Mouse (Mus musculus): ENCODE measurements around the gene Slc35b3.

The Slc35b3 gene

DNA sequence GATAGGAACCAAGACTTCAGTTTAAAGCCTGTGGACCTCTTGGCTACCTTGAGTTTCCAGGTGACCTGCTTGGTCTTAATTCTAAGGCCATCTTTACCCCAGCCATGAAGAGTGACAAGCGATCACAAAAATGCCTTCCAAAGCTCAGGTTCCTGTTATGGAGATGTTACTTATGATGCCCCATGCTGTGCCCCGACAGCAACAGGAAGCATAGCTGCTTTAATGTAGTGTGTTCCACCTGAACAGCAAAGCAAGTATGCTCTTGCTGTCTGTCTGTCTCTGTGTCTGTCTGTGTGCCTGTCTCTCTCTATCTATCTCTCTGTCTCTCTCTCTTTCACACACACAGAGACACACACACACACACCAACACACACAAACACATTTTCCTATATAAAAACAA, 22.2 kb downstream of the Slc35b3 start:
- DNase-seq (ENCODE audit: low spot score in 2 of 2): no peak

DNA sequence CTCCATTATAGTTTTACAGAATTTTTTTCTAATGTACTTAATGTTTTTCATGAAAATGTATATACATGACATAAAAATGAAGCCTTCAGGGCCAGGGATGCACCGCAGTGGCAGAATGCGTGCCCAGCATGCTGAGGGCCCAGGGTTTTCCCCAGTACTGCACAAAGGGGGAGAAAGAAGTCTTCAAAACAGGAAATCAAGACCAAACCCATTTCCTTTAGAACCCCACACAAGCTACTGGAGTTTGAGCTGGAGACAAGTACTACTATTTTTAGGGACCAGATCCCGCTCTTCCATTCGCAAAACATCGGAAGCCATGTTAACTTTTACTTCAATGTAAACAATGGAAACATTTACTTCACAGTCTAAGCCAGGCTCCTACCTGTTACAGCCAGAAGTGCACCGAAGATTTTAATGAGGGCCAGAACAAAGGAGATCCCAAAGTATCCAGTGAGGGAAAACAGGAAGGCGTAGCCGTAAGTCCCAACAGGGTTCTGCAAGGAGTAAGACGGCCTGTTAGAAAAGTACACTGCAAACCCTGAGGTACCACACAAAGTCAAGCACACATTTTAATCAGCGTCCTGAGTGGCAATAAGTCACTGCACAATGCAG, 23.7 kb downstream of the Slc35b3 start:
- no peak for DNase-seq (ENCODE audit: low spot score in 2 of 2)

DNA sequence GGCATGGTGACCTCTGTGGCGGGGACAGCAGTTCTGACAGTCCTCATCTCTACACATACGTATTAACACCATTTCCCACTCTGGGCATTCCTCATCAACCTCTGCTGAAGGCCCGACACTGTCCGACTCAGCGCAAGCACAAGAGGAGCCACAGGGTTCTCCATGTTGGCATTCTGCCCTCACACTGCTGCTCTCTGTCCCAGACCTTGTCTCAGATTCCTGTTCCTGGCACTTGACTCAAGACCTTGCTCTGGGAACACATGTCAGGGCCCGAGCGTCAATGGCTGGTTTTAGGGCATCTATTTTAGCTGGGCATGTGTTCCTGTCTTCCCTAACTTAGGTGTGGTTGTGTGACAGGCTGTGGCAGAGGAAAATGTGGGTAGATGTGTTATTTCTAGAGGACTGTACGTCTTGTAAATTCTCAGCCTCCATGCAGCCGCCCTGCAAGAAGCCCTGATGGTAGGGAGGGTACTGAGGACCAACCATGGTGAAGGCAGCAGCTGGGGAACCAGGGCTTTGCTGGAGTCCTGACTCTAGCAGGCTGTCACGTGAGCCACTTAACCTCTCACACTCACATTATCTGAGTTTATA, 24.7 kb downstream of the Slc35b3 start:
- DNase-seq (ENCODE audit: low spot score in 2 of 2): no peak

DNA sequence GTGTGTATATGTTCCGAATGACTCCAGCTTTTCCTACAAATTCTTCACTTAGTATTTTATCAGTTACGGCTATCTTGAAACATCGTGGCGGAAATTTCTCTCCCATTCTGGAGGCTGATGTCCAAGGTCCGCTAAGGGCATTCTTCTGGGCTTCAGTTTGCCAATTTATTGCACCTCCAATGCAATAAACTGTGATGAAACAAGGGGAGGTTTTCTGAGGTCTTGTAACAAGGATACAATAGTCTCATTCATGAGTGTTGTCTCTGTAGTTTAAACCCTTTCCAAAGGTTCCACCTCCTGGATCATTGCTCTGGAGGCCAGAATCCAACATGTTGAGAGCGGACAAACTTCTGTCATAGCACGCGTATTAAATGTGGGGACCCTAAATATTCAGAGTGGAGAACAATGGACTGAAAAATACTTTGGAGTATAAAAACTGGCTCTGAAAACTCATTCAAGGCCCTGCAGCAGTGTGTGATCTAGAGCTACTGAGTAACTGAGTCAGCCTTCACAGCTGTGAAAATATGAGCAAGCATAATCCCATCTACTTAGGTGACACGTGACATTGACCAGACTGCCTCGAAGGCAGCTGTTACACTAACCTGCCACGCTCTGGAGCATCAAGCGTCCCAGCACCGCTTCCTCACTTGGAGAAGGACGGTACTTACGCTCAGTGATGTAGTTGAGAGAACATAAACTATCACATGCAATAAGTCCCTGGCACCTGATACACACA, 30.7 kb downstream of the Slc35b3 start:
- DNase-seq (ENCODE audit: low spot score in 2 of 2): no peak

DNA sequence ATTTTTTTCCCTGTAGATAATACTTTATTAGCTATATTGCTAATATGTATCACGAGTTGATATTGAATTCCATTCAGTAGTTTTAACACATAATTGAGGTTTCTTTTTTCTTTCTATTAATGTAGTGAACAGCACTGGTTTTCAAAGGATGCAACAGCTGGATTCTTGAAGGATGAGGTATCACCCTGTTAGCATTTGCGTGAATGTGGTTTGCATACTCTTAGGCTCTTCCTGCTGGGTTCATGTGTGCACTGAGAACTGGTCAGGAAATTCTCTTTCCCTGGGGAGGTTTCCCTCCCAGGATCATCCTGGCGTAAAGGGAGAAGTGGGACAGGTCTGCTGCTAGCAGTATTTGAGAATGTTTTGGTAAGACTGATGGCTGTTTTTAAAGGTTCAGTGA, 38.0 kb downstream of the Slc35b3 start:
- DNase-seq (ENCODE audit: low spot score in 2 of 2): no peak

DNA sequence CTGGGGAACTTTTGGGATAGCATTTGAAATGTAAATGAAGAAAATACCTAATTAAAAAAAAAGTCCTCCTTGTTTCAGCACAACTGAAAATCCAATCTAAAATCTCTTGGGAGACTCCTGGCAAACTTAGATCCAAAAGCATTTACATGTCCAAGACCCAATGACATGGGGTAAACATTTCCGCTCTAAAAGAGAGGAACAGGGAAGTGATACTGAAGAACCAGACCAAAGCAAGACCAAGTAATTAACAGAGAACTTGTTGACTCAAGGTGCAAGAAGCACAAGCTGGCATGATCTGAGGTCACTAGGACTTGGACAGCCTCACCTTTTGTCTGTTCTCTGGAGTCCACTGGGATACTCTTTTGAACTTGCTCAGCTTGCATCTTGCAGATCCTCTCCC, 39.4 kb downstream of the Slc35b3 start:
- DNase-seq (ENCODE audit: low spot score in 2 of 2): no peak

DNA sequence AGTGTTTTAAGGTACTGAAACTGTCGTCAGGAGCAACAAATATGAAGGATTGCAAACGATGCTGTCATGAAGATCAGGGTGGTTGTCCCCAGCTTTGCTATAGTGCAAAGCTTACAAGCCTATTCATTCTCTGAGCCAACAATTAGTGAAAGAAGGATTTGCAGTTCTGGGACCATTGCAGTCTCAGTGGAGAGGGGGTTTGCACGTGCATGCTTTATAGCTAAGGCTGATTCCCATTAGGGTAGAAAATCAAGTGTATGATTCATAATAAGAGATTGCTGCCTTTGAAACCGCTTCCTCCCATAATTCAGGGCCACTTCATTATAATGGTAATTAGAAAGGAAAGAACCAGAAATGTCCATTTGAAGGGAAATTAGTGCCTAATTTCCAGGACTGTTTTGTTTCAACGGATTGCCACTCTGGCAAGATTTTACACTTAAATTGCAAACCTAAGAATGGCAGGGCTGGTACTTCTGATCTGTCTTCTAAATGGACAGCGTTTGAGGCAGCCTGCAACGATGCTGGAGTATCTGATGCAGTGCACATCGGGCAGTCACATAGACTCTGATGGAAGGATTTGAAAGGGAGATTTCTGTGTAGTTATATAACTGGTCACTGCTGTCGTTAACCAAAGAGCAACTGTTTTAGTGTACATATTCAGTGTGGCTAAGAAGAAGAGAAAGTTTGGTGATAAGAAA, 42.3 kb downstream of the Slc35b3 start:
- DNase-seq (ENCODE audit: low spot score in 2 of 2): no peak

DNA sequence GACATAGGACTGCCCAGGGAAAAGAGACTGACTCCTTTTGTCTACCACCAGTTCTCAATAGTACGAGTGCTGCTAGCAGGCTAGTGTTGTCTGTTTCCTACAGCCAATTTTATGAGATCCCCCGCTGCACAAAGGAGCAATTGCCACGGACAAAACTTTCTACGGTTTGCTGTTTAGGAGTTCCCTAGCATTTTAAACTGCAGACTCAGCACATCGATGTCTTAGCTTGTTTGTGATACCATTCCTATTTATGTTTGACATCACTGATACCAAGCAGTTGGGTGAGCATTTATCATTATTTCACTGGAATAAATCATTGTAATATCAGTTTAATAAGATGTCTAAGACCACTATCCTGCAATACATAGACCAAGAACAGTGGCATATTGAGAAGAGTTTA, 43.1 kb downstream of the Slc35b3 start:
- DNase-seq (ENCODE audit: low spot score in 2 of 2): no peak

DNA sequence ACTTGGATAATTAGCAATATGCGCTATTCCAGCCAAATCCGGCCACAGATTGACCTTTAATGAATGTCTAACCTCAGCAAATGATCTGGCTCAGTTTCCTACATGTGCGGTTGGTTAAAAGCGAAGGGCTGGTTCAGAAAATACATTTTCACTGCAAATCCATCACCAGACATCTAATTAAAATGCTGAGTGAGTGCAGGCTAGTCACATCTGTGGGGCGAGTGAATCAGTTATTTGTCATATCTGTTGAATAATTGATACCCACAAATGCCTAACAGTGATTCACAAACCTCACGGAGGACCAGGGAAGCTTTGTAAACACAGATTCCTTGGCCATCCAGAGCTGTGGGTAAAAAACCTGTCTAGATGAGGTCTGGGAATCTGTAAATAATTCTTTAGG, 45.9 kb downstream of the Slc35b3 start:
- no peak for DNase-seq (ENCODE audit: low spot score in 2 of 2)

DNA sequence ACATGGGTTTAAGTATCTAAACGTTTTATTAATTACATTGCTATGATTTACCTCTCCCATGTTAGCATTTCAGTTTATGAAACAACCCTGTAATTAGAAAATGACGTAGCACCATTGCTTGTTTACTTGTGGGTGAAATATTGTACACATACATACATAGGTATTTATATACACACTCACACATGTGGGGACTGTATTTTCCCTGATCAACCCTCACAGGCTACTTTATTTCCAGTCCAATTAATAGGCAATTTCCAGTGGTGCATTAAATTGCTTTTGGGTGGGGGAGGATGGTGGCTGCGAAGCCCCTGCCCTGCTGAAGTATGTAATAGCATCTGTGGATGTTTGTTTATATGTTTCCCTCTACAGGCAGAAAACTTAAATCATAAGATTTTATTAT, 68.3 kb downstream of the Slc35b3 start:
- no peak for DNase-seq (ENCODE audit: low spot score in 2 of 2)

All from frontal cortex, postnatal 10 days (tissue).